Mouse (Mus musculus): ENCODE results near the gene Hist1h2ag. TPM values are rescaled to one million over a fixed set of nuclear protein-coding genes. Genes with fewer than 3 reads are reported as not detected.

Hist1h2ag gene
- total RNA-seq, 2 experiments from 2014 or later, result 2.7 to 1,459 TPM

DNA sequence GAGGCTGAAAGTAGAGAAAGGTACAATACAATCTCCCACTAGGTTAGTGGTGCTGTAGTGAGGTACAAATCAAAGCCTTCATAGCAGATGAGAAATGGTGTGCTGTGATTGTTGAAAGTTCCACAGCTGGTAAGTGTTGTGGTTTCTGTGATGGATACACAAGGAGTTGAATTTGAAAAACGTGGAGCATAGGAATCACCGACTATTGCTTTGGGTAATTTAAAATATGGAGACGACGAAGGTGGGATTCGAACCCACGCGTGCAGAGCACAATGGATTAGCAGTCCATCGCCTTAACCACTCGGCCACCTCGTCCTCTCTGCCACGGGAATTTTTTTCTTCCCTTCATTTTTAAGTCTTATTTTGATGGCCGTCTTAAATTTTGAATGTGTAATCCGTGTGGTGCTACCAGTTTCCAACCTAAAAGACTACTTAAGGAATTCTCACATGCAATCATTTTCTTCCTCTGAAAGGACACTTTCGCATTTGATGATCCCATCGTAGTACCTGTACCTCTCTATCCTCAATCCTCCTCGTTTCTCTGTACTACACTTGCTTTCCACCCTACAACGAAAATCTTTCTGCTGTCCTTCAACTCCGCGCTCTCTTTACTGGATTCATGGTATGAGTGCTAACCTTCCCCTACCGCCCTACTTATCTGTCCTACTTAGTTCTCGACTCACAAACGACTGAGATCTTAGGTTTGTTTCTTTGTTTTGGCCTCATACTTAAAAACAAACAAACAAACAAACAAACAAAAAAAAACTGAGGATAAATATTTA lies 48.6 kb downstream of the Hist1h2ag start:
- no peak for ATAC-seq (replicated peaks; ENCODE audit: poor library complexity, severe bottlenecking)

DNA sequence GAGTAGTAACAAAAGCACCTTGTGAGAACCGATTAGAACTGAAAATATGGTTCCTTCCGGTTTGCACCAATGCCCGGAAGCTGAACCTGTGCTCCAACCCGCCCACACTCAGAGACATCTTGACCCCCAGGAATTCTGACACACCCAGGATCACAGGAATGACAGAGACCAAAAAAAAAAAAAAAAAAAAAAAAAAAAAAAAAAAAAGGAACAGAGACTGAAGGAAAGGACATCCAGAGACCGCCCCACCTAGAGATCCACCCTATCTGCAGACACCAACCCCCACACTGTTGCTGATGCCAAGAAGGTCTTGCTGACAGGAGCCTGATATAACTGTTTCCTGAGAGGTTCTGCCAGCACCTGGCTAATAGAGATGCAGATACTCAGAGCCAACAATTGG lies 50.2 kb downstream of the Hist1h2ag start:
- ATAC-seq (replicated peaks; ENCODE audit: poor library complexity, severe bottlenecking), result no peak

Other genes starting within 250 kb of the Hist1h2ag start
- 261 and 279 TPM in 2 replicates for gene Hist1h2bq, start 232.7 kb downstream of the Hist1h2ag start, total RNA-seq (2014; fragmentation: Nextera tagmentation)
- gene Hist1h2bq, start 232.7 kb downstream of the Hist1h2ag start, total RNA-seq (2017), result 496 and 652 TPM in 2 replicates
- 54.5 TPM in 1 of 2 replicates, not detected in the other for gene Hist1h2ao, start 232.5 kb downstream of the Hist1h2ag start, total RNA-seq (2014; fragmentation: Nextera tagmentation)
- 38.4 TPM in 1 of 2 replicates, not detected in the other for gene Hist1h2ao, start 232.5 kb downstream of the Hist1h2ag start, total RNA-seq (2017)
- gene Hist1h4m, start 231.2 kb downstream of the Hist1h2ag start, total RNA-seq (2014; fragmentation: Nextera tagmentation), result 72.5 and 88.1 TPM in 2 replicates
- gene Hist1h4m, start 231.2 kb downstream of the Hist1h2ag start, total RNA-seq (2017), result 1,782 and 2,792 TPM in 2 replicates
- 21.5 and 58.9 TPM in 2 replicates for gene Hist1h4n, start 210.7 kb downstream of the Hist1h2ag start, total RNA-seq (2014; fragmentation: Nextera tagmentation)
- 1,825 and 2,129 TPM in 2 replicates for gene Hist1h4n, start 210.7 kb downstream of the Hist1h2ag start, total RNA-seq (2017)
- gene Hist1h2ap, start 209.4 kb downstream of the Hist1h2ag start, total RNA-seq (2014; fragmentation: Nextera tagmentation), result 38.3 and 85.3 TPM in 2 replicates
- 5,843 and 7,480 TPM in 2 replicates for gene Hist1h2ap, start 209.4 kb downstream of the Hist1h2ag start, total RNA-seq (2017)
- gene Hist1h2br, start 209.2 kb downstream of the Hist1h2ag start, total RNA-seq (2014; fragmentation: Nextera tagmentation), result 243 and 249 TPM in 2 replicates
- 665 and 823 TPM in 2 replicates for gene Hist1h2br, start 209.2 kb downstream of the Hist1h2ag start, total RNA-seq (2017)
- 13.3 and 15.7 TPM in 2 replicates for gene Zfp184, start 97.8 kb downstream of the Hist1h2ag start, total RNA-seq (2014; fragmentation: Nextera tagmentation)
- gene Zfp184, start 97.8 kb downstream of the Hist1h2ag start, total RNA-seq (2017), result 13.3 and 16.3 TPM in 2 replicates
- gene Pom121l2, start 61.8 kb downstream of the Hist1h2ag start, total RNA-seq (2014; fragmentation: Nextera tagmentation), result not detected in 2 replicates
- not detected in 2 replicates for gene Pom121l2, start 61.8 kb downstream of the Hist1h2ag start, total RNA-seq (2017)
- gene Prss16, start 33.2 kb downstream of the Hist1h2ag start, total RNA-seq (2014; fragmentation: Nextera tagmentation), result 12.8 and 15.1 TPM in 2 replicates
- 8.3 and 9.1 TPM in 2 replicates for gene Prss16, start 33.2 kb downstream of the Hist1h2ag start, total RNA-seq (2017)
- 13.4 TPM in 1 of 2 replicates, not detected in the other for gene Hist1h2ah, start 7.4 kb downstream of the Hist1h2ag start, total RNA-seq (2014; fragmentation: Nextera tagmentation)
- gene Hist1h2ah, start 7.4 kb downstream of the Hist1h2ag start, total RNA-seq (2017), result 1,444 and 2,588 TPM in 2 replicates
- 9.6 and 80.5 TPM in 2 replicates for gene Hist1h2bk, start 7.1 kb downstream of the Hist1h2ag start, total RNA-seq (2014; fragmentation: Nextera tagmentation)
- gene Hist1h2bk, start 7.1 kb downstream of the Hist1h2ag start, total RNA-seq (2017), result 2,021 and 2,596 TPM in 2 replicates
- gene Hist1h4i, start 1.6 kb downstream of the Hist1h2ag start, total RNA-seq (2014; fragmentation: Nextera tagmentation), result 56.3 and 74.3 TPM in 2 replicates
- gene Hist1h4i, start 1.6 kb downstream of the Hist1h2ag start, total RNA-seq (2017), result 87.0 TPM in 2 replicates
- gene Hist1h2bj, start 270 bp upstream of the Hist1h2ag start, total RNA-seq (2014; fragmentation: Nextera tagmentation), result 83.1 and 134 TPM in 2 replicates
- gene Hist1h2bj, start 270 bp upstream of the Hist1h2ag start, total RNA-seq (2017), result 859 and 990 TPM in 2 replicates
- gene Vmn1r188, start 41.5 kb upstream of the Hist1h2ag start, total RNA-seq (2014; fragmentation: Nextera tagmentation), result not detected in 2 replicates
- not detected in 2 replicates for gene Vmn1r188, start 41.5 kb upstream of the Hist1h2ag start, total RNA-seq (2017)
- not detected in 2 replicates for gene Vmn1r189, start 62.9 kb upstream of the Hist1h2ag start, total RNA-seq (2014; fragmentation: Nextera tagmentation)
- gene Vmn1r189, start 62.9 kb upstream of the Hist1h2ag start, total RNA-seq (2017), result not detected in 2 replicates
- not detected in 2 replicates for gene Vmn1r191, start 141.0 kb upstream of the Hist1h2ag start, total RNA-seq (2014; fragmentation: Nextera tagmentation)
- not detected in 2 replicates for gene Vmn1r191, start 141.0 kb upstream of the Hist1h2ag start, total RNA-seq (2017)
- not detected in 2 replicates for gene Vmn1r192, start 148.2 kb upstream of the Hist1h2ag start, total RNA-seq (2014; fragmentation: Nextera tagmentation)
- gene Vmn1r192, start 148.2 kb upstream of the Hist1h2ag start, total RNA-seq (2017), result not detected in 2 replicates
- not detected in 2 replicates for gene Vmn1r193, start 180.2 kb upstream of the Hist1h2ag start, total RNA-seq (2014; fragmentation: Nextera tagmentation)
- gene Vmn1r193, start 180.2 kb upstream of the Hist1h2ag start, total RNA-seq (2017), result not detected in 2 replicates
- gene Vmn1r194, start 201.3 kb upstream of the Hist1h2ag start, total RNA-seq (2014; fragmentation: Nextera tagmentation), result not detected in 2 replicates
- not detected in 2 replicates for gene Vmn1r194, start 201.3 kb upstream of the Hist1h2ag start, total RNA-seq (2017)
- gene Vmn1r195, start 227.6 kb upstream of the Hist1h2ag start, total RNA-seq (2014; fragmentation: Nextera tagmentation), result not detected in 2 replicates
- not detected in 2 replicates for gene Vmn1r195, start 227.6 kb upstream of the Hist1h2ag start, total RNA-seq (2017)
- gene Vmn1r196, start 247.0 kb upstream of the Hist1h2ag start, total RNA-seq (2014; fragmentation: Nextera tagmentation), result not detected in 2 replicates
- gene Vmn1r196, start 247.0 kb upstream of the Hist1h2ag start, total RNA-seq (2017), result not detected in 2 replicates

Data from granulocyte monocyte progenitor cell, adult 5-6 weeks (primary cell).